Mouse (Mus musculus) bone marrow, adult 2 months (tissue): ENCODE results near the gene Syt9. TPM values are rescaled to one million over a fixed set of nuclear protein-coding genes. Genes with fewer than 3 reads are reported as not detected.

Source experiments
- H3K27ac ChIP-seq: fragments of 200-500 bp; 2 replicates; pipeline ENCODE4 v1.5.1; 2012; ENCODE audit warnings: low read depth, mild to moderate bottlenecking, control low read depth, inconsistent platforms, low read length; ENCODE audit not compliant: control insufficient read depth, poor library complexity, insufficient read depth
- H3K4me1 ChIP-seq: fragments of 200-500 bp; 2 replicates; pipeline ENCODE4 v1.6.1; 2011; ENCODE audit warnings: low read length; ENCODE audit not compliant: control insufficient read depth, insufficient read depth
- H3K4me3 ChIP-seq: fragments of 200-500 bp; replicated peaks from 2 replicates; pipeline ENCODE3; 2011; ENCODE audit warnings: mild to moderate bottlenecking, low read depth, low read length, control low read depth; ENCODE audit not compliant: control insufficient read depth
- CTCF ChIP-seq: fragments of 200-500 bp; IDR thresholded peaks from 2 replicates; pipeline ENCODE4 v1.5.1; 2011; ENCODE audit warnings: low read length, control low read depth; ENCODE audit not compliant: control insufficient read depth, insufficient read depth
- POLR2A ChIP-seq: fragments of 200-500 bp; IDR thresholded peaks from 2 replicates; pipeline ENCODE4 v1.6.1; 2011; ENCODE audit warnings: low read depth, mild to moderate bottlenecking, control low read depth, low read length, borderline replicate concordance; ENCODE audit not compliant: control insufficient read depth
- WGBS: fragments of 180-500 bp; shearing (Covaris S2); methylation state at CpG from one replicate; pipeline ENCODE4 v1.1.7; 2018; 5-methylcytosine and 5-hydroxymethylcytosine counted together
- polyA plus RNA-seq: library from polyadenylated mRNA; stranded (reverse); fragments of >200 nt; gene quantifications from 2 replicates; pipeline ENCODE4 v1.2.4, GENCODE M21; 2011; ENCODE audit warnings: low replicate concordance; ENCODE audit not compliant: missing spikeins, insufficient read depth, insufficient read length

Gene Syt9
- polyA plus RNA-seq, 1 experiment = 2.5 TPM

DNA sequence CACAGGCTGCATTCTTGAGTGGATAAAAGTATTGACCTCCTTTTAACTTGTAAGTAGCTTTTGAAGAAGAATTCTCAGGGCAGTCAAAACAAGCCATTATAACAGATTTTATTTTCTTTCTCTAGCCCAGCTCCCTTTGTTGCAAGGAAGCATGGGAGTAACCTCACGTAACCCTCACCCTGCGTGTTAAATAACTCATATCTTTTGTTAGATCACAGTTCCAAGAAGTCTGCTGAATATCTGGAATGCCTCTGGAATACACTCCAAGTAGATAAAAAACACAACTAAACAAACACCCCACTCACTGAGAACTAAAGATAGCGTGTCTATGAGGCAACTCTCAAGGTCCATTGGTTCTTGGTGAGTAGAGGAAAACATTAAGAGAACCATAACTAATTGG, 203.7 kb downstream of the Syt9 start:
- Histone ChIP-seq H3K4me1 (no peaks in the 10 kb centered on the region), H3K27ac (no peak overlapping the region), H3K4me3 (no peak overlapping the region)
- 78% methylated on average over 3 of the region's 3 CpGs for WGBS
- TF ChIP-seq CTCF (no peak), POLR2A (no peak)

DNA sequence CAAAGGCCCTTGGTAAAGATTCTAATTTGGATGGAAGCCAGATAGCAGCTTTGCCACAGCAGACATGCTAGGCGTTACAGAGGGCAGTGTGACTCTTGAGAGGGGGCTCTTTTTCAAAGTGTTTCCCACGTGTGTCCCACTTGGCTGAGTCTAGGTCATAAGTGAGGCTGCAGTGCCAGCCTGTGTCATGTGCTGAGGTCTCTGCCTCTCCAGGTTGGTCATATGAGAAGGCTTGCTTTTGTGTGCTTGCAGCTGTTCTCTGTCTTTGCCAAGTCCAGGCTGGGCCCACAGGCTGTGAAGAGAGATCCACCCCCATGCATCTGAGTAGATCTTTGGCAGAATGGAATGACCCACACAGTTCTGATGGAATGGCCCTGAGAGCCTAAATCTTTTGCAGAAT, 222.1 kb downstream of the Syt9 start:
- H3K4me1 ChIP-seq = no peaks in the 10 kb centered on the region; the same call in 1 of the 2 replicates
- H3K27ac ChIP-seq = no peak overlapping the region
- WGBS = 55% methylated on average over 2 of the region's 2 CpGs
- no peak overlapping the region for H3K4me3 ChIP-seq
- TF ChIP-seq CTCF (no peak), POLR2A (no peak)

DNA sequence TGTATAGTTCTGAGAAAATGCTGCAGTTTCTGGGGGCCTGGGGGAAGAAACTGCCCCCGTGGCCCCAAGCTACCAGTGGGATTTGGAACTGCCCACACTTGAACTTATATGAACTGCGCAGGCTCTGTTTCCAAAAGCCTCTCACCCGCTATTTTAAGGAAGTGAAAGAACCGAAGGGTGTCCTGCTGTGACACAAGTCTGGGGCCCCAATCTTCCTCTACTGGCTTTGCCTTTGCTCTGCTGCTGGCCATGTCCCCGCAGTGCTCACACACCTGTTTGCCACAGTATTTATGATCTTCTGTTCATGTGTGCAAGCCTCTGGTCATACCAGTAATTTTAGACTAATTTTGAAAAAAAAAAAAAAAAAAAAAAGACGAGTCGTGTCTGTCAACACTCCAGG, 223.4 kb downstream of the Syt9 start:
- Histone ChIP-seq H3K27ac (peak overlapping the region; percentile 91), H3K4me1 (no peaks in the 10 kb centered on the region; the same call in 1 of the 2 replicates), H3K4me3 (peak overlapping the region; percentile 80)
- 1% methylated on average over 7 of the region's 7 CpGs for WGBS
- no peak for TF ChIP-seq CTCF
- no peak for TF ChIP-seq POLR2A

- H3K4me3 ChIP-seq = peak overlapping the region; percentile 80
- TF ChIP-seq CTCF (peak; percentile 29; the same call in 1 of the 2 replicates), POLR2A (no peak)
- peak overlapping the region; percentile 91 for H3K27ac ChIP-seq
- H3K4me1 ChIP-seq = no peaks in the 10 kb centered on the region; the same call in 1 of the 2 replicates
- WGBS = under 1% methylated on average over 16 of the region's 16 CpGs
Measured at GRCm38 (mm10) chr7:107594325-107594856, 223.9 kb downstream of the Syt9 start.

DNA sequence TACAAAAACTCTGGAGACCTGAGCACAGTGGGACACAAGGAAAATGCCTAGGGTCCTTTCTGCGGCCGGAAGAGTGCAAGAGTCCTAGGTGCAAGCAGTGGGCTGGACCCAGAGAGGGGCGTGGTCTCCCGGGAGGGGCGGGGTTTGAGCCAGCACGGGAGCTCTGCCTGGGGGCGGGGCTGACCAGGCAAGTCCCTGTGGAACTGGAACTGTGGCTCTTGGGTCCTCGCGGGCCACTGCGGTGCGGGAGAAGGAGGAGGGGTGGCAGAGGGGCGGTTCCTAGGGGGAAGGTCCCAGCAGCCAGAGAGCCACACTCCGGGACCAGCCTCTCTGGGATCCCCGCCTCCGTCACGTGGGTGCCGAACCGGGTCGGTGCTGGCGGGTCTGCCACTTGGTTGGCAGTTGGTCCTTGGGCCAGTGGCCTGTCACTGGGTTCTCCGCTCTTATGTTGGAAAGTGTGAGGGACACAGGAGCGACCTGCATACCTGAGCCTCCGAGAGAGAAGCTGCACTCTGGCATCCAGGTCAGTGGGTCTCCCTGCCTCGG, 224.4 kb downstream of the Syt9 start, which contains the start of gene Ppfibp2:
Ppfibp2 (plus strand) TSS at position 351 of the 546 bp plus-strand sequence.
- Histone ChIP-seq H3K4me1 (no peaks in the 10 kb centered on the region; the same call in 1 of the 2 replicates), H3K4me3 (peak within 1 kb of the TSS; percentile 80), H3K27ac (peak within 1 kb of the TSS; percentile 91)
- WGBS = 1% methylated on average over 24 of the region's 24 CpGs
- TF ChIP-seq POLR2A (peak; percentile 42; the same call in 1 of the 2 replicates), CTCF (no peak)

DNA sequence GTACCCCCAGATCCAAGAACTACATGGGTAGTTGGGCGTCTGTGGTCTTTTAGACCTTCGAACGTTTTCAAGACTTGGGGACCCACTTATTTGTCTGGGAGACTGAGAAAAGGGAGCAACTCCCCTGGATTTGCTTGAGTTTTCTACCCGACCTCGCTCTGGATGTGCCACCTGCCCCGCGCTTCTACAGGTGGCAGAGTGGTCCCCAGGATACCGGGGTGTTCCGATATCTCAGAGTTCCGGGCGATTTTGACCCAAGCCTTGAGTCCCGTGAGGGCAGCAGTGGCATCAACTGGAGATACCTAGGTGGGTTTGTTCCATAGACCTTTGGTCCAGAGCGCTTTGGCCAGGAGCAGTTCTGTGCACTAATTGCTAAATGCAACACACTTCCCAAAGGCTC, 224.9 kb downstream of the Syt9 start:
- no peaks in the 10 kb centered on the region; the same call in 1 of the 2 replicates for H3K4me1 ChIP-seq
- H3K27ac ChIP-seq = no peak overlapping the region
- TF ChIP-seq CTCF = no peak
- no peak for TF ChIP-seq POLR2A
- 14% methylated on average over 13 of the region's 13 CpGs for WGBS
- H3K4me3 ChIP-seq = peak overlapping the region; percentile 80

DNA sequence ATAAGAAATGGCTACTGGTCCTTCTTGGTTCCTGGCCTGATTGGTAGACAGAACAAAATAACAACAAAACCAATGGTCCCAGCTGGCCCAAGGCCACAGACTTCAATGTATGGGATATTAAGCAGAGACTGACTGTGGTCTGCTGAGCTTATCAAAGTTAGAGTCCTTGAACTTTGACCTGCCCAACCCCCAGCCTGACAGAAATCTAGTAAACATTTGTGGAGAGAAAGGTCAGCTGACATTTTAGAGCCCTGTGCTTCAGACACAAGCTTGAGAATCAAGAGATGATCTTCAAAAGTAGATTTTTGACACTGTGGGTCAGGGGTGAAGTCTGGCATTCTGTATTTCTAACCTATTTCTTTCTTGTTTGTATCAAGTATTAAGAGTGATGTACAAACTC, 226.2 kb downstream of the Syt9 start:
- Histone ChIP-seq H3K4me1 (no peaks in the 10 kb centered on the region; the same call in 1 of the 2 replicates), H3K4me3 (no peak overlapping the region), H3K27ac (no peak overlapping the region)
- TF ChIP-seq CTCF = no peak
- TF ChIP-seq POLR2A = no peak

DNA sequence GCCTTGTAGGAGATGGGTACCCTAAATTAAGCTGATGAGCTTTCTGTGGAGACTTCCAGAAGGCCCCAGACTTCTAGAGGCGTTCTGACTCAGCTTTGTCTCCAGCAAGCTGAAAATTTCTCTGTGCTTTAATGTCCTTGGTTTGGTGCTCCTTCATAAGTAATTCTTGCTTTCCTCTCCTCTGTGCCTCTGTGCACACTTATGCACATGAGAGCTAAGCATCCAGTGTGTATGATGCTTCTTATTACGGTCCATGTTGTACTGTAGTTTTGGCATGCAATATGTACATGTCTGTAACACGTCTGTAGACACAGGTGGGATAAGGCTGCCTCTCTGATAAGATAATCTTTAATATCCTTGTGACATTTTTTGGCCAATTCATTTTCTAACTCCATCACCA, 227.4 kb downstream of the Syt9 start:
- Histone ChIP-seq H3K4me3 (no peak overlapping the region), H3K27ac (no peak overlapping the region), H3K4me1 (no peaks in the 10 kb centered on the region; the same call in 1 of the 2 replicates)
- 82% methylated on average over 3 of the region's 3 CpGs for WGBS
- no peak for TF ChIP-seq POLR2A
- TF ChIP-seq CTCF = no peak

Other genes starting within 250 kb of the Syt9 start
- not detected in 2 replicates for gene Olfr715, start 239.6 kb upstream of the Syt9 start, polyA plus RNA-seq
- gene Olfr716, start 232.4 kb upstream of the Syt9 start, polyA plus RNA-seq = not detected in 2 replicates
- not detected in 2 replicates for gene Nlrp14, start 203.7 kb upstream of the Syt9 start, polyA plus RNA-seq
- gene Rbmxl2, start 161.3 kb upstream of the Syt9 start, polyA plus RNA-seq = 5.5 TPM in 1 of 2 replicates, not detected in the other
- gene Olfml1, start 196.7 kb downstream of the Syt9 start, polyA plus RNA-seq = not detected in 2 replicates
- 2.1 and 3.7 TPM in 2 replicates for gene Ppfibp2, start 224.5 kb downstream of the Syt9 start, polyA plus RNA-seq